Mouse (Mus musculus): ENCODE data around the gene Atp2b4.
A peak's percentile ranks its signal among the peaks of the same experiment; 100 is the strongest.
"Not testable (repeated sequence)": the region's sequence is repeated elsewhere in the genome, so short reads cannot be mapped to it uniquely, and the experiment has no call there.

The Atp2b4 gene

DNA sequence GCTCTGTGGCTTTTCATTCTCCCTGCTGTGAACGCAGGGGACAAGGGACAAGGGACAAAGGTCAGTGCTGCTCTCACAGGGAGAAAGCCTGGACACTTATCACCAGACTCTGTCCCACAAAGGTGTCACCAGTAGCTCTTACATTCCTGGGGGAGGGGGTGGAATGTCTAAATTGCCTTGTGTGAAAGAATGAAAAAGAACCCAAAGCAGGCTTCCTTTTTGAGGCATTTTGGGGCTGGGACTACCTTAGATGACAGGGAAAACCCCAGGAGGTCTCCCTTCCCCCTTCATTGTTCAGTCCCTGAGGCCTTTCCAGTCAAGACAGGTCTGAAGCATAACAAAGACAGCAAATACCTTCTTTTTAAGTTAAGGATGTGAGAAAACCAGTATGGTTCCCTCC lies 106.5 kb downstream of the Atp2b4 start:
- DNase-seq (ENCODE audit: low spot score): no peak

DNA sequence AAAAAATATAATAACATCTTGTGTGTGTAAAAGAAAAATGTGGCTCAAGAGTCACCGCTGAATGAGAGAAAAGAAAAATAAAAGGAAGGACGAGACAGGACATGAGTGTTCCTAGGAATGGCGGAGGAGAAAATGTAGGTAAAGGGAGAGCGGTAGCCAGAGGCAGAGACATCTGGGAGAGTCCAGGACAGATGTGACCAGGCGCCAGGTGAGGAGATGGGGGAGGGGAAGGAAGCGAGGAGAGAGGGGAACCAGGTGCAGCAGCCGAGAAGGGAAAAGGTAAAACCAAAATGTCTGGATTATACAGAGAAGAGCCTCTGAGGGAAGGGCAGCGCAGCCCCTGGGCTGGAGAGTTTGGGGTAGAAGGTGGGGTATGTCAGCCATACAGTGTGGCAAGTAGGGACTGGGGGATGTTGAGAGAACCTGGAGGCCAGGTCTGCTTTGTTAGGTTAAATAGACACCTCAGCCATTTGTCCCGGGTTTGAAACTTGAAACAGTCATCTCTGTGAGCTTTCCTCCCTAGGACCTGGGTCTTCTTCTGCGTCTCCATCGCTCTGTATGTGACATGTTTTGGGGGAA lies 107.2 kb downstream of the Atp2b4 start:
- no peak for DNase-seq (ENCODE audit: low spot score)

DNA sequence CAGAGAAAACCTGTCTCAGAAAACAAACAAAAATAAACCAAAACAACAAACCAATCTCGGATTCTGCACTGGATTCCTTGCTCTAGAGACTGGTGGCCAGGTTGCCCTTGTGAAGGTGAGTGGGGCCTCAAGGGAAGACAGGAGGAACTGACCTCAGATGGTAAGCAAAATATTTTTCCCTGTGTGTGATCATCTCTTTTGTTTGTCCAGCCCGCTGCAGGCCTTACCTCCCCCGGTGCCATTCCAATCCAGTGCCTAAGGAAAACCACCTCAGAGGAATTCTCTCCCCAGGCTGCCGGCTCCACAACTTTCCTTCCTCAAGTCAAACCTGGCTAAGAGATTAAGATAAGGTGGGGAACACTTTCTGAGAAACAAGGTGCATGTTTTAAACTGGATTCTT lies 108.6 kb downstream of the Atp2b4 start:
- DNase-seq (ENCODE audit: low spot score): no peak

DNA sequence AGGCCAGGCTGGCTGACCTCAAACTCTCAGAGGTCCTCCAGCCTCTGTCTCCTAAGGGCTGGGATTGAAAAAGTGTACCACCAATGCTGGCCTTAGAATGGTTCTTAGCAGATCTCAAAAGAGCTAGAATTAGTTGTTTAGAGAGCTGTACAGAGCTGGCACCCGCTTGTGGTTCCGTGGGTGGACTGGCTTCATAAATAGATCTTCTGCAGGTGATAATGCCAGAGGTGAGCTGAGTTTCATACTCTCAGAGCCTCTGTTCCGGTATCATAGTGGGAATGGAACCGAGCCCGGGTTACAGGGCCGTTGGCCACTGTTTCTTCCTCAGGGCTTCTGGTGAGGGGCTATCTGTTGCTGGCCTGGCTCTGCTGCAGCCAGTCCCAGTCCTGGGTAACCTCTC lies 109.8 kb downstream of the Atp2b4 start:
- no peak for DNase-seq (ENCODE audit: low spot score)

DNA sequence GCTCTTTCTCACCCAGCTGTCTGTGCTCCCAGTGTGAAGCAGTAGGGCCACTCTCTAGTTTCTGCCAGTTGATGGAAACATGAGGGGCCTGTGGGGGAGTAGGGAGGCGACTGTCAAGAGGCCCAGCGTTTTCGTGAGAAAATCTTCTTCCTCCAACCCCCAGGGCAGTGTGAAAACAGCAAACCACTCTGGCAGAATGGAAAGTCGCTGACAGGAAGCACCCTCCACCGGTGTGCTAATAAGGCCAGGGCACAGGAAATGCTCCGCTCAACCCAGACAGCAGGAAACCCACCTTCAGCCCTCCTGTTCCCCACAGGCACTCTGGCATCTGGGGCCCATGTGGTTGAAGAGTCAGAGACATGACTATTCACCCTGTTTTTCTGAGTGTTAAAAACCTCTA lies 110.9 kb downstream of the Atp2b4 start, which contains the start of gene Lax1:
Gene Lax1, minus strand, starts transcription at position 212 of the 400 bp plus-strand sequence.
- DNase-seq (ENCODE audit: low spot score): no peak

DNA sequence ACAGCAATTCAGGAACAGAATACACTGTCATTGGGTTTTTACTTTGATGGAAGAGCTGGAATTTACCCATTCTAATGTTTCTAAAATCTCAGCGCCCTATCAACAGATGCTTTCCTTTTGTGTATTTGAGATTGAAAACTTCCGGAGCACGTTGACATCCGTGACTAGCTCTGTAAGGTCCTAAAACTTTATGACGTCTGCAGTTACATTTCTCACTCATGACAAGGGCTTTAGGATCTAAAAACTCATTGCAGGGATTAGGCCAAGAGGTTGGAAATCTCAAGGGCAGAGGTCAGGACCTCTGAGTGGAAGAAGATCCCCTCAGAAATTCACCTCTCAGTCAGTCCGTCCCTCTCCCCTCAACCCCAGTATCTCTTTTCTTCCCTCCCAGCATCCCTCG lies 112.5 kb downstream of the Atp2b4 start:
- no peak for DNase-seq (ENCODE audit: low spot score)

DNA sequence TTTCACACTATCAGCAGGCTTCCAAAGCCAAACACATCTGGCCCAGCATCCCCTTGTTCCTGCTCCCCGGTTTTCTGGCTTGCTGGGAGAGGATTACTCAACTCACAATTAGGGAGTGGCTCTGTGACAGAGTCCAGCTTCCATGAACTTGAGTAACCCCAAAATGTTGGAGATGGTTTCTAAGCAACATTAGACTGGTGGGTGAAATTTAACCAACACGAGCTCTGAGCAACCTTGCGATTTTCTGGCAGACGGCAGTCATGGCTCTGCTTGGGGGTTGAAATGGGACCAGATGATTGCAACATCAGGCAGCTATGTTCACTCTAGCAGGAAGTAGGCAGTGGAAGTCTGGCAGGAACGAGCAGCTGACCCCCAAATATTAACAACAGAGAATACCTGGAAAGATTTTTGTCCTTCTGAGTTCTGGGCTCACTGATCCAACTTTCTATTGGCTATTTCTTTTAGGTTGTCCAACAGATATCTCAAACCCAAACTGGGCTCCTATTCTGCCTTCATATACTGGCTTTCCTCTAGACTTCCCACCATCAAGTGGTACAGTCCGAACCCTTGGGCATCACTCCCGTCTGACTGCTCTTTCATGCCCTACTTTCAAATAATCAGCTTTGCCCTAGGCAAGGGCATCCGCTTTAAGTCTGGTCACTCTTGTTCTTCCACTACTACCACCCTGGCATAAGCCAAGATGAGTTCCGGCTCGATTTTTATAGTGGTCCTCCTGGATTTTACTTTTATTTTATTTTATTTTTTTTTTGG lies 114.9 kb downstream of the Atp2b4 start:
- no peak for DNase-seq (ENCODE audit: low spot score)

DNA sequence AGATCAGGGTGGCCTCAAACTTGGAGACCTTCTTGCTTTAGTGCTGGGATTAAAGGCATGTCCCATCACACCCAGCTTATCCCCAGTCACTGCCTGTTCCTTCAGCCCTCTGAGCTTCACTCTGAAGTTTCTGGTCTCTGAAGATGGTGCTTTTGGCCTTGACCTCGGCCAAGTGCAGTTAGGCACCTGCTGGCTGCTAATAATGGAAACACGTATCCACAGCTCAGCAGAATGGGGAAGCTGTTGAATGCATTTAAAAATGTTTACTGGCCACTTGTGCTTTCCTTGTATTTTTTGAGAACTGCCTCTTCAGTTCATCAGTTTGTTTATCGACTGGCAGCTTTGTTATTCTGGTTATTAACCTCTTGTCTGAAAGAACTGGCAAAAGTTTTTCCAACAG lies 129.0 kb downstream of the Atp2b4 start:
- DNase-seq (ENCODE audit: low spot score): no peak

DNA sequence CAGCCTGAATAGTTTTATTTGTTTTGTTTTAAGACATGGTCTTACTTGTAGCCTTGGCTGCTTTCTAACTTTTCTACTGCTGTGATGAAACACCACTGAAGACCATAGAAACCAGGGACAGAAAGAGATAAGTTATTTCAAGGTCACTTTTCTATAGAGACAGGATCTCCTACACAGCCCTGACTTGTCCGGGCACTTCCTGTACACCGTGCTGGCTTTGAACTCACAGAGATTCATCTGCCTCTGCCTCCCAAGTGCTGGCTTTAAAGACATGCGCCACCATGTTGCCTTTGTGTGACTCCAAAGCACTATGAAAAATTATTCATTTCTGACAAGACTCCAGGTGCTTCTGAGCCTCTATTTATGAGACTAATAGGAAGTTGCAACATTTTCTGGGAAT lies 129.6 kb downstream of the Atp2b4 start:
- no peak for DNase-seq (ENCODE audit: low spot score)

DNA sequence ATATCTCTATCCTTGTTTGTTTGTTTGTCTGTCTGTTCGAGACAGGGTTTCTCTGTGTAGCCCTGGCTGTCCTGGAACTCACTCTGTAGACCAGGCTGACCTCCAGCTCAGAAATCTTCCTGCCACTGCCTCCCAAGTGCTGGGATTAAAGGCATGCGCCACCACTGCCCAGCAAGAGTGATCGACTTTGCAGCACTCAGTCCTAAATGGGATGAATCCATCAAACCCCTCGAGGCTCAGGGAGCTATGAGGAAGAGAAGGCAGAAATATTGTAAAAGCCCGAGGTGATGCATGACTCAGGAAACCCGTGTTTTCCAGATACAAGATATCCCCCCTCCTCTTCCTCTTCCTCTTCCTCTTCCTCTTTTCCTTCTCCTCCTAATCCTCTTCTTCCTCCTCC lies 130.1 kb downstream of the Atp2b4 start:
- no peak for DNase-seq (ENCODE audit: low spot score)

DNA sequence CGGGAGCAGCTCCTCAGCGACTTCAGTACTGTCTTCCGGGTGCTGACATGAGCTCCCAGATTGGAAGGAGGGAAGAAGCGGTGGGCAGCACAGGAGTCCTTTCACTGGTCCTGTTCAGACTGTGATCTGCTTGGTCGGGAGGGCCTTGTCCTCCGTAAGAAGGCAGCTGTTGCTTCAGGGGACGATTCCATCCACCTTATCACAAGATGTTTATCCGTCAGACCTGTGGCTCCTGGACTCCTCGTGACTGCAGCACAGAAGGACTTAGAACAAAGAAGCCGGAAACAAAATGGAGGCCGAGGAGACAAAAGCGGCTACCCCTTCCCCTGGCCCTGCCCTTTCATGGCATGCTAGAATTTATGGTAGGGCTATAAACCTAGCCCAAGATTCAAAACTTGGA lies 130.7 kb downstream of the Atp2b4 start:
- DNase-seq (ENCODE audit: low spot score): no peak

DNA sequence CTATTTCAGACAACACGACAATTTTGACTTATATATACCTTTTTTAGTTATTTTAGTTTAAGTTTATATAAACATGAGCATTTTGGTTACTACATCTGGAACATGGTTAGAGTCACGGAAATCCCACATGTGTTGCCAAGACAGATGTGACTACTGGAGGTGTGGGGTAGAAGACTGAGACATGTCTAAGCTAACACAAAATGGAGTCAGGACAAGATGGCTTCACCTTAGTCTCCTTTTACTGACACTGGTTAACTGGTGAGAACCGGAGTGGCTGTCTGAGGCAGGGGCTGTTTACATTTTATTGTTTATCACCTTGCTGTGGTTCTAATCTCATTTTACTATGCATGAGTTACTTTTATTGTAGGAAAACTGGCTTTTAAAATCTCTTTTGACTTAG lies 132.2 kb downstream of the Atp2b4 start:
- no peak for DNase-seq (ENCODE audit: low spot score)

DNA sequence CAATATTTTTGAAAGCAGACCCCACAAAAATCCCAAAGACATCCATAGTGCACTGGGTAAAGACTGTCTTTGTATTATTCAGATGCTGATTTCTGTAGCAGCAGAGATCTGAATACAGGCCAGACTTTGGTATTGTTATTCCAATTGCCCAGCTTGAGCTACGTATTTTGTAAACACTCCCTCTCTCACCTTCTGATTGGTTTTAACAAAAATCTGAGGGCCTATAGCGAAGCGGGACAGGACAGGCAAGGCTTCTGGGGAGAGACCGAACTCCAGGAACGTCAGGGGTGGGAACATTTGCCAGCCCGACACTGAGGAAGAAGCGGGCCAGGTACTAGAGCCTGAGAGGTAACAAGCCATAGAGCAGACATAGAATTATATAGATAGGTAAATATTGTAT lies 133.1 kb downstream of the Atp2b4 start:
- no peak for DNase-seq (ENCODE audit: low spot score)

DNA sequence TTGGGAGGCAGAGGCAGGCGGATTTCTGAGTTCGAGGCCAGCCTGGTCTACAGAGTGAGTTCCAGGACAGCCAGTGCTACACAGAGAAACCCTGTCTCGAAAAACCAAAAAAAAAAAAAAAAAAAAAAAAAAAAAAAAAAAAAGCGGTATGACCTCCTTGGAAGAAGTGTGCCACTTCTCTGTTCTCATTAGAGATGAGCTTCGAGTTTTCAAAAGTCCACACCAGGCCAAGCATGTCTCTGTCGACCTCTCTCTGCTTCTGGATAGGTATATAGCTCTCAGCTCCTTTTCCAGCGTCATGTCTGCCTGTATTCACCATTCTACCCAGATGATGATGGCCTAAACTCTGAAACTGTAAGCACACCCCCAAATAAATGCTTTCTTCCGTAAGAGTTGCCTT lies 135.1 kb downstream of the Atp2b4 start:
- not testable (repeated sequence) for DNase-seq (ENCODE audit: low spot score)

DNA sequence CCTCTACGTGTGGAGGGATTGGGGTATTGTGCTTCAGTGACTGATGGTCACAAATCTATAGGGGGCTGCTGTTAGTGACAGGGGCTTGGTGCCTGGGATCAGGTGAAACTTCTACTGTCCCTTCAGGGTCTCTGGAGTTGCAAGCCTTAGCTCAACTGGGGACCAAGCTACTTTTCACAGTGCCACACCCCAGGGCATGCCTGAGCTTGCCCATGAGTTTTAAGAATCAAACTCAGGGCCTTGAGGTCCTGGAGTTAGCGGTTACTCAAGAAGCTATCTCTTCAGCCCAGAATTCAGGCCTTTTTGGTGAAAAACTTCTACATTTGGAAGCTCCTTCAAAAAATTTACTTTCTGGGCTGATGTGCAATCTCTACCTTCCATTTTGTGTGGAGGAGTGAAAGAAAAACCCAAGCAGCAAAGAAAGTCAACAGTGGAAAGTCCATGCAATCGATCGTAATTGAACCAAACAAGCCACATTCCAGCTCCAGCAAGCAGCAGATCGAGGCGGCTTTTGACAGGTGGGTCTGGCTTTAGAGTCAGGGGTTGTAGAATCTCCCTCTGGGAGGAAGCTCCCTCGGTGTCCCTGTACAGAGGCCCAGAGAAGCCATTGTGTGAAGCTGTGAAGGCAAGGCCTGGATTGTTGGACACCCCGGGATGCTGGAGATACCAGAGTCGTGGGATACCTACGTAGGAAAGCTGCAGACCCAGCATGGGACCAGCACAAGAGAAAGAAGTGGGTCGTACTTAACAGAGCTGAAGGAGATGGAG lies 136.5 kb downstream of the Atp2b4 start:
- no peak for DNase-seq (ENCODE audit: low spot score)

DNA sequence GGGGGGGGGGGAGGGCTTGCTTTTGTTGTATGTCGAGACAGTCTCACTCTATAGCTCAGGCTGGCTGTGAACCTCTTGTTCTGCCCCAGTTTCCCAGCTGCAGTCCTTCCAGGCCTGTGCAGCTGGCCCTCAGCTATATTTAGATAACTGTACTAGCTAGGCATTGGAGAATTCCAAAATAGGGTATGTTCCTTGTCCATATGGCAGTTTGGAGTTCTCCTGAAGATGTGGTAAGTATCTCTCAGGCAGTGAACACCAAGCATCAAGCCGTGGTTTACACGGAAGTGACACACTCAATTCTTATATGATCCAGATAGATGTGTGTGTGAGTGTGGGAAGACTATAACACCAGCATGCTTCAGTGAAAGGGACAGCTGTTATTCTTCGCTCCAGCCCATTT lies 137.4 kb downstream of the Atp2b4 start:
- no peak for DNase-seq (ENCODE audit: low spot score)

DNA sequence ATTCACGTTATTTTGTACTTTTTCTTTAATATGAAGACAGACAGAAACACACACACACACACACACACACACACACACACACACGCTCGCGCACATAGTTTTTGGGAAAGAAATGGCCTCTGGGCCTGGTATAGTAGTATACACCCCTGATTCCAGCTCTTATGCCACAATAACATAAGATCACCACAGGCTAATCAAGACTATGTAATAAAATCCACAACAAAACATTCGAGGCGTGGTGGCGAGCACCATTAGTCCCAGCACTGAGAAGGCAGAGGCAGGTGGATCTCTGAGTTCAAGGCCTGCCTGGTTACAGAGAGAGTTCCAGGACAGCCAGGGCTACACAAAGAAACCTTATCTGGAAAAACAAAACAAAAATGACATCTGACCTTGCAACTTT lies 137.9 kb downstream of the Atp2b4 start:
- DNase-seq (ENCODE audit: low spot score): no peak

DNA sequence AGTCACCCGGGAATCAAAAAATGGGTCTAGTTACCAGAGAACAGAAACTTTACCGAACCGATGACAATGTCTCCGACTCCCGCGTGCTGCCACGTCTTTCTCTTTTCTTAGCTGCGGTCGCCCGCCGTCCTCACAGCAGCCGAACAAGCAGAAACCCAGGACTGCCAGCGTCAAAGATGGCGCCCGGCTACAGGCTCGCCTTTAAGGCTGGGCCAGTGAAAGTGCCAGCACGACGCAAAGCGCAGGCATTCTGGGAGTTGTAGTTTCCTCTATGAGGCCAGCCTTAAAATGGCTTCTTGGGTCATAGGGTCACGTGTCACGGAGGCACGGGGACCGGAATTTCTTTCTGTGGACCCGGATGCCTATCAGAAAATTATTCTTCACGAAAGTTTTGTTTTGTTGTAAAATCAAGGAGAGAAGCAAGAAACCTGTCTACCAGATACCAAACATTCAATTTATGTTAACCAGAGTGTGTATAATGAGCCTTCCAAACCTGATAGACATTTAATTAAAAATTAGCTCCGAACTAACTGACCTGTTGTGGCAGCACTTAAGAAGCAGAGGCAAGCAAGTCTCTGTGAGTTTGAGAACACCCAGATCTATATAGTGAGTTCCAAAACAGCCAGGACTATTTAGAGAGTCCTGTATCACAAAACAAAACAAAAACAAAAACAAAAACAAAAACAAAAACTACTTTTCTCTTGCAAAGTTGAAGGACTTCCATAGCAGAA lies 139.5 kb downstream of the Atp2b4 start, which contains the start of gene Gm38394:
Gene Gm38394, minus strand, starts transcription at position 116 of the 731 bp plus-strand sequence.
- DNase-seq (ENCODE audit: low spot score): peak; percentile 98

DNA sequence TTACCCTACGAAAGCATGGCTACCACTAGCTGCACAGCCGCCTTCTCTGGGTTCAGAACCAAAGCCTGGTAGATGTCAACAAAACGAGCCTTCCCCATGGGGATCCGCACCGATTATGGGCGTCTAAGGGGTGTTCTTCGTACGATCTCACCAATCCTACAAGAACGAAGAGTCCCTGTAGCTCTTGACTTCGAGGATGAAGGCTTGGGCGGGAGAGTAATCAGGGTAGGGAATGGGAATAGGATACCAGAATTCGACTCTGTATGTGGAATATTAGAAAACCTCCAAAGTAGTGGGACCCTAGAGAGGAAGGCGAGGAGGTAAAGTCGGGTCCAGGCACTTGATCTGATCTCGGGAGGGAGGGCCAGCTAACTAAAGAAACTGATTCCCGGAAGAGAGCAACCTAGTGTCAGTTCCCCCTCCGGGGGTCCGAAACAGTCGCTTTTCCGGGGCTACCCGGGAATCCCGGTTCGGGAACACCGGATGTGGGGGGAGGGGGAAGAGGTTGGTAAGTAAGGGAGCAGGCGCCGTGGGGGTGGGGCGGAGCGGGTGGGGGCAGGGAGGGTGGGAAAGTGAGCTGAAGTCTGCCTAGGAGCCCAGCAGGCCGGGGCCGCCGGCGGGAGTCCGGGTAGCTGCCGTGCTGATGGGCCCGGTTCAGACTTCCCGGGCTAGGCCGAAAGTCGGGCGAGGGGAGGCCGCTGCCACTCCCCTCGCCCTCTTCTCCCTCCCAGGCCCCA lies 140.2 kb downstream of the Atp2b4 start, which contains the start of gene Zbed6:
Gene Zbed6, minus strand, starts transcription at position 420 of the 737 bp plus-strand sequence.
- peak; percentile 71 for DNase-seq (ENCODE audit: low spot score)

DNA sequence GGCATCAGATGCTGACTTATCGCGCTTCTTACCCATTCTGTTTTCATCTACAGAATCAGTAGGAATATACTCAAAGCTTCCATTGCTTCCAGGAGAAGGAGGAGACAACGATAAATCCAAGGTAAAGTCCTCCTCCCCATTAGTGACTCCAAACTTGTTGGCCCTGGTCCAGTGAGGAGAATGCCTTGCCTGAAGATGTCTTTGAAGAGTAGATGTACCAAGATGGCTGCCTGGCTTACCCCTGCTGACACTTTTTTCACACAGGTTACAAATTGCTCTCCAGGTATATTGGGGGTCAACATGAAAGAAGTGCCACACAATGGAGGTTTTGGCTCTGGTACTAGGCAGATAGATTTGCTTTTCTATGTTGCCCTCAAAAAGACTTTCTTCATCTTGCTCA lies 142.0 kb downstream of the Atp2b4 start:
- DNase-seq (ENCODE audit: low spot score): no peak

DNA sequence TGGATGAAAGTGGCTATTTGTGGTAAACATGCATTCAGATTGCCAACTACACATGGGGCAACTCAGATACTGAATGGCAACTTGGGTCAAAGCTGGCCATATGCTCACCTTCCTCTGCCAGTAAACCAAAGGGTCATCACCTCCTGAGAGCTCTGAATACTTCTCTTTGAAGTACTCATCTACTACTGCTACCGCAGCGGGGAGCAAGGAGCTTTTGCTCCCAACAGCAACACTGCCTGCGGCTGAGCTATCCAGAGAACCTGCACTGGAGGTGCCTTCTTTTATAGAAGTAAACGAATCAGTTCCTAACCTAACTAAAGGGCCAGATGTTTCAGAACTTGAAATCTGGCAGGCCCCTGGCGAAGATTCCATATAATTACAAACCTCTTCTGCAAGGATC lies 144.0 kb downstream of the Atp2b4 start:
- DNase-seq (ENCODE audit: low spot score): no peak

DNA sequence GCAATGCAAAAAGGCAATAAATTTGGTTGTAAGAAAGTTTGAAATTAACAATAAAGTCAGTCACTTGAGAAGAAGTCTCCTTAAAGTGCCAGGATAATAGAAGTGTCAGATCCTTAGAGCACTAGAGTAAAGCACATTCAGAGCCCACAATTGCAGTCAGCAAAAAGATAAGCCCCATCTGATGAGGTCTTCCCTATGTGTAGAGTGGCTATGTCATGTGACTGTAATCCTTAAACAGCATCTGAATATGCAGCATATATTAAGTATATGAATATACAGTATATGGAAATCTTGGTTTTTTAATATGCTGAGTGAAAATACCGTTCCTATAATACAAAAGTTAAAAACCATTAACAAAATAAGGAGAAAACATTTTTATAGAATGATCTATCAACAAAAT lies 147.8 kb downstream of the Atp2b4 start:
- DNase-seq (ENCODE audit: low spot score): no peak
